Mouse (Mus musculus): ENCODE data around the gene Ano2.

Ano2 gene

GRCm38 (mm10) chr6:125914446-125914845, 224.2 kb downstream of the Ano2 start:
- DNase-seq (ENCODE audit: low spot score) = no peak

- DNase-seq (ENCODE audit: low spot score) = no peak
These were observed 232.5 kb downstream of the Ano2 start for GRCm38 (mm10) chr6:125922746-125923145.

GRCm38 (mm10) chr6:125924979-125925378, 234.8 kb downstream of the Ano2 start:
- DNase-seq (ENCODE audit: low spot score) = no peak

GRCm38 (mm10) chr6:125925861-125926260, 235.6 kb downstream of the Ano2 start:
- no peak for DNase-seq (ENCODE audit: low spot score)

- DNase-seq (ENCODE audit: low spot score) = no peak
These were observed 241.7 kb downstream of the Ano2 start for GRCm38 (mm10) chr6:125931926-125932325.

GRCm38 (mm10) chr6:125954965-125955364, 264.7 kb downstream of the Ano2 start:
- no peak for DNase-seq (ENCODE audit: low spot score)

GRCm38 (mm10) chr6:125973551-125973950, 283.3 kb downstream of the Ano2 start:
- no peak for DNase-seq (ENCODE audit: low spot score)

- DNase-seq (ENCODE audit: low spot score) = no peak
These were observed 285.7 kb downstream of the Ano2 start for GRCm38 (mm10) chr6:125975788-125976465.

- DNase-seq (ENCODE audit: low spot score) = no peak
These were observed 289.4 kb downstream of the Ano2 start for GRCm38 (mm10) chr6:125979601-125980000.

GRCm38 (mm10) chr6:125984050-125984449, 293.8 kb downstream of the Ano2 start:
- no peak for DNase-seq (ENCODE audit: low spot score)

- DNase-seq (ENCODE audit: low spot score) = no peak
These were observed 302.5 kb downstream of the Ano2 start for GRCm38 (mm10) chr6:125992731-125993130.

- no peak for DNase-seq (ENCODE audit: low spot score)
These were observed 311.6 kb downstream of the Ano2 start for GRCm38 (mm10) chr6:126001797-126002196.

GRCm38 (mm10) chr6:126003002-126003742, 313.0 kb downstream of the Ano2 start:
- DNase-seq (ENCODE audit: low spot score) = no peak

GRCm38 (mm10) chr6:126006647-126007046, 316.4 kb downstream of the Ano2 start:
- no peak for DNase-seq (ENCODE audit: low spot score)

- DNase-seq (ENCODE audit: low spot score) = no peak
These were observed 318.9 kb downstream of the Ano2 start for GRCm38 (mm10) chr6:126009083-126009482.

GRCm38 (mm10) chr6:126016991-126017390, 326.8 kb downstream of the Ano2 start:
- DNase-seq (ENCODE audit: low spot score) = no peak

GRCm38 (mm10) chr6:126018411-126018810, 328.2 kb downstream of the Ano2 start:
- no peak for DNase-seq (ENCODE audit: low spot score)

- no peak for DNase-seq (ENCODE audit: low spot score)
These were observed 343.6 kb downstream of the Ano2 start for GRCm38 (mm10) chr6:126033693-126034402.

- DNase-seq (ENCODE audit: low spot score) = no peak
These were observed 344.1 kb downstream of the Ano2 start for GRCm38 (mm10) chr6:126034403-126034724.

- no peak for DNase-seq (ENCODE audit: low spot score)
These were observed 344.5 kb downstream of the Ano2 start for GRCm38 (mm10) chr6:126034728-126035127.

- no peak for DNase-seq (ENCODE audit: low spot score)
These were observed 345.4 kb downstream of the Ano2 start for GRCm38 (mm10) chr6:126035621-126036020.

GRCm38 (mm10) chr6:126045931-126046330, 355.7 kb downstream of the Ano2 start:
- DNase-seq (ENCODE audit: low spot score) = no peak

- DNase-seq (ENCODE audit: low spot score) = no peak
These were observed 358.0 kb downstream of the Ano2 start for GRCm38 (mm10) chr6:126048206-126048605.
